Mouse (Mus musculus): ENCODE measurements at regions not wholly inside any gene's neighbourhood (a gene's known extent, or its start where the extent isn't known, plus 50 kb on each side); places are given as distances from the start of the nearest gene placed in this dataset.

- no peak for DNase-seq (ENCODE audit: extremely low spot score, low read depth, low spot score)
Observed at GRCm38 (mm10) chr12:92509494-92509893, 660.5 kb upstream of the Sel1l start.

GRCm38 (mm10) chr12:92508796-92509489, 660.0 kb upstream of the Sel1l start:
- no peak for DNase-seq (ENCODE audit: extremely low spot score, low read depth, low spot score)

- no peak for DNase-seq (ENCODE audit: extremely low spot score, low read depth, low spot score)
Observed at GRCm38 (mm10) chr12:92483984-92484383, 635.0 kb upstream of the Sel1l start.

DNA sequence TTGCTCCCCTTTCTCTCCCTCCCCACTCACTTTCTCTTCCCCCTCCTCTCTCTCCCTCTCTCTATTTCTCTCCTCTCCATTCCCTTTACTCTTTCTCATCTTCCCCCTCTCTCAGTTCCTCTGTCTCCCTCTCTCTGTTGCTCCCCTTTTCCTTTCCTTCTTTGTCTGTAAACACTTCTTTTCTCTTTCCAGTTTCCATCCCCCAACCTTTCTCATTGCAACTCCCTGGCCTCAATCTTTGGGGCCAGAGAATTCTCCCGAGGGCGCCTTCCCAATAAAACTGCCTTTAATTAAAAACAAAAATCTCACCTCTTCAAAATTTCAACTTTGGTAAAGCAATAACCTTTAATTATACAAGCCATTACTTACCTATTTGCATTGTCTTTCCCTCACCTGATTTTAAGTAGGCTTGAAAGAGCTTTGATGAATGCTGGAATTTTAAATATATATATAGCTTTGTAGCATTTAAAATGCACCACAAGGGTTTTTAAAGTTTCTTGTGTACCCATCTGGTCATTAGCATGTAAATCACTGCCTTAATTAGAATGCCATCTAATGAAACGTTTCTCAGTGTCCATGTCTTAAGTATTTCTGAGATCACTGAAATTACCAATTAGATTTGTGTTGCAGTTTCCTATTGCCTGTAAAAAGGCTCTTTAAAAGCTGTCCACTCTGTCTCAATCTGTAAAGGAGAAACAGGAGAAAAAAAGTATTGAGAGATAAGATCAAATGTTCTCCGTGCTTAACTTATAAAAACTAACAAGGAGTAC, 625.5 kb upstream of the Sel1l start:
- DNase-seq (ENCODE audit: extremely low spot score, low read depth, low spot score), result no peak

GRCm38 (mm10) chr12:92451110-92451818, 602.3 kb upstream of the Sel1l start:
- no peak for DNase-seq (ENCODE audit: extremely low spot score, low read depth, low spot score)

DNA sequence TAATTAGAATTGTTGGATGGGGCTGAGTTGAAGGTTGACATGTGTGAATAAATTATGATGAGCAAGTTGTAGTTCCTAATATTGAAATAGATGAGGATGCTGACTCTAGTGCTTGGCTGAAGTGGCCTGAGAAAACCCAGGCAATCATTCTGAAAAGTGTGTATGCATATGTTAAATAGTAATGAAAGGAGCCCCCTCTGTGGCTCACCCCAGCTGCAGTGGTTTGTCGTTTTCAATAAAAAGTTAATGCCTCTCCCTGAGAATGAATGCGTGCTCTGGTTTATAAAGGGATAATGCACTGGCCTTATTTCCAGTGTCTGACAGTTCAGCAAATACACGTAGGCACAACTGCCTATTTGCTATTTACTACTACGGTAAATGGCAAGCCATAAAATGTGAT, 569.5 kb upstream of the Sel1l start:
- DNase-seq (ENCODE audit: extremely low spot score, low read depth, low spot score), result no peak

DNA sequence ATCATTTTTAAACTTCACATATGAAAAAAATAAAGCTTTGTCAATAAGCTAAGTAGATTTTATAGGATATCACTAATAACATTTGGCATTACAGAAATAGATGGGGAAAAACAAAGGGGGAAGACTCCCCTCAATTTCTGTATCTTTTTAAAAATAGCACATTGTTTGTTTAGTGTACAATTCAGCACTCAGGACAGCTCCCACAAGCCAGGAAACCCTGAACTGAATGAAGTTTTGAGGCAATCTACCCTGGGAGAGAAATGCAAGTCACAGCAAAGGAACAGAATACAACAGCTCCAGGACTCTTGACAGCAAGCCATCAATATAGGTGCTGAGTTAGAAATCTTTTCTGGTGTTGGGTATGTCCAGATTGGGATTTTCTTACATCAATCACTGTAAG, 556.5 kb upstream of the Sel1l start:
- DNase-seq (ENCODE audit: extremely low spot score, low read depth, low spot score), result peak; percentile 16

- no peak for DNase-seq (ENCODE audit: extremely low spot score, low read depth, low spot score)
Observed at GRCm38 (mm10) chr12:92400987-92401386, 552.0 kb upstream of the Sel1l start.

DNA sequence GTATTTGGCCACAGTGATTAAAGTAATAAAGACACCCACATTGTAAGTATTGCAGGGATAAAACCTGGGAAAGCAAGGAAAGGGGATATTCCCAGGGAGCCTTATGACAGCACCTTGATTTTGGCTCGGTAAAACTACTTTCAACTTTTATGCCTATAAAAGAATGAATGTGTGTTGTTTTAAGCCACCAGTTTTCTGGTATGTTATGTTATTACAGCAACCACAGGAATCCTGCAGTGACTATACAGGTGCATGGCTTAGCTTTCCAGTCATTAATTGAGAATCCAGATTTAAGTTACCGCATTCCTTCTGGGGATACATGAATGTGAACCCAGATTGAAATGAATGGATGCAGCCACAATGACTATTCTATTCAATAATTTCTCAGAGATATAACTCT, 537.2 kb upstream of the Sel1l start:
- DNase-seq (ENCODE audit: extremely low spot score, low read depth, low spot score), result no peak

DNA sequence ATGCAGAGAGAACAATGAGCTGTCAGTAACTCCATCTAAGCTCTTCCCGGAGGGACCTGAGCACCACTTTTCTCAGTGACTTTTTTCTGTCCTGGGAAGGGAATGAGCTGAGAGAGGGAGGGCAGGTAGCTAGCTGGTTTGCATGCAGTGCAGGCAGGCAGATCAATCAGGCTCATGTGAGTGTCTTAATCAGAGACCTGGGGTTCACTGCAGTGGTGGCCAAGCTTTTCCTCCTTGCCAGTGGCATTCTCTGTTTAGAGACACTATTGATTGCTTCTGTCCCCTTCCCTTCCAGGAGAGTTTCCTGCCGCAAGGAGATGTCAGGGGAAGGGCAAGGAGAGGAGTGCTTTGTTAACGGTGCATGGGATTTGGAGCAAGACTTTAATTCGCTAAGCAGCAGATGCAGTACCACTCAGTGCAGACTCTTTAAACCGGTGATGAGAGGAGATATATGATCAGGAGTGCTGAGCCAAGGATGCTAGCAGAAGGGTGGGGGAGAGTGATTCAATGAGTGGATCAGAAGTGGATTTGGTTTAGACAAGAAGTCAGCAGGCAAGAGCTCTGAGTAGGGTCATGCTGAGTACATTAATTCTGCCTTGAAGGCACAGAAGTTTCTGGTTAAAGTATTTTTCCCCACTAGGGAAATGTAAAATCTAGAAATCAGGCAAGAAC, 535.4 kb upstream of the Sel1l start:
- DNase-seq (ENCODE audit: extremely low spot score, low read depth, low spot score), result no peak

DNA sequence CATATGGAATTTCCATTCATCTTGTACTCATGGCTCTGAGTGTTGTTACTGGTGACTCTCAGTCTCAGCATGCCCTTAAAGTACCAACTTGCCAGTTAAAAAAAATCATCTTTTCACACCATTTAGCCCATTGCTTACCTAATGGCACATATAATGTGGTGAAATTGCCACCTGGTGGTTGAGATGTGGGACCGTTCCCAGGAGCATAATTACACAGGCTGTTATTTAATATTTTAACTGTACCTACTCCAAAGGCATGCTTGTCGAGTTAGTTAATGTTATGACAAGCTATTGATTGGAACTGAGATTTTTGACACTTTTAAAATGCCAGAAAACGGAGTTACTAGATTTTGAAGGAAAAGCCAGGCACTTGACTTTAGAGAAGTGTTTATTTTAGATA, 530.2 kb upstream of the Sel1l start:
- DNase-seq (ENCODE audit: extremely low spot score, low read depth, low spot score), result no peak

GRCm38 (mm10) chr12:92365926-92366325, 517.0 kb upstream of the Sel1l start:
- no peak for DNase-seq (ENCODE audit: extremely low spot score, low read depth, low spot score)

GRCm38 (mm10) chr12:92353386-92354257, 504.7 kb upstream of the Sel1l start:
- DNase-seq (ENCODE audit: extremely low spot score, low read depth, low spot score), result no peak

DNA sequence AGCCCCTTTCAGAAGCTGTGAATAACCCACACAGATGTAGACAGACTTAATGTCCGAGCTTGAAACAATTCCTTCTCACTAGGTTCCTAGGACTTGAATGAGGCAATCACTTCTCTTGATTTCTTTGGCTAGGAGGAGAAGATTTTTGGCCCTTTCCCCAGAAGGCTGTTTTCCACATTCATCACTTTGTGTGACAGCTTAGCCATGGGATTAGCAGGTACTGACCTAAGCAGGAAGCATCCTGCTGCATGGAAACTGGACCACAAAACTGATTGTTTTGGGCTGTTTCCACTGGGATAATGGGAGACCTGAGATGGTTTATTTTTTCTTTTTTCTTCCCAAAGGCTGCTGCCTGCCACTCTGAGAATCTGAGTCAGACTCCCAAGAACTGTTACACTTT, 469.3 kb upstream of the Sel1l start:
- DNase-seq (ENCODE audit: extremely low spot score, low read depth, low spot score), result no peak

GRCm38 (mm10) chr12:92317609-92318008, 468.7 kb upstream of the Sel1l start:
- no peak for DNase-seq (ENCODE audit: extremely low spot score, low read depth, low spot score)

GRCm38 (mm10) chr12:92316285-92316684, 467.3 kb upstream of the Sel1l start:
- DNase-seq (ENCODE audit: extremely low spot score, low read depth, low spot score), result no peak

DNA sequence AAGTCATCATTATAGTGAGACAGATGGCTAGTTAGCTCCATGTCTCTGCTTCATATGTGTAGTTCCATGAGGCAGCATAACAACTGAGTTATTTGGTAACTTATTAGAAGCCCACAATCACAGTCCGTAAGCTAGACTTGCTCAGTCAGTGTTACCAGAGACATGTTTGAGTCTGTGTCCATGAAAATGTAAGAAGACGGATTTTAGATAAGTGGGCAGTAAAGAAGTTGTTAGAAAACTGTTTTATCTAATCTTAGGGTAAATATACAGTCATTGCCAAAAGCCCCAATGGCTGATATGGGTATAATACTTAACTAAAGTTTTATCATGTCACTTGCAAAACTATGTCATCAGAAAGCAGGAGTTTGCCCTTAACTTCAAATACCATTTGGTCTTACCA, 466.9 kb upstream of the Sel1l start:
- DNase-seq (ENCODE audit: extremely low spot score, low read depth, low spot score), result no peak

DNA sequence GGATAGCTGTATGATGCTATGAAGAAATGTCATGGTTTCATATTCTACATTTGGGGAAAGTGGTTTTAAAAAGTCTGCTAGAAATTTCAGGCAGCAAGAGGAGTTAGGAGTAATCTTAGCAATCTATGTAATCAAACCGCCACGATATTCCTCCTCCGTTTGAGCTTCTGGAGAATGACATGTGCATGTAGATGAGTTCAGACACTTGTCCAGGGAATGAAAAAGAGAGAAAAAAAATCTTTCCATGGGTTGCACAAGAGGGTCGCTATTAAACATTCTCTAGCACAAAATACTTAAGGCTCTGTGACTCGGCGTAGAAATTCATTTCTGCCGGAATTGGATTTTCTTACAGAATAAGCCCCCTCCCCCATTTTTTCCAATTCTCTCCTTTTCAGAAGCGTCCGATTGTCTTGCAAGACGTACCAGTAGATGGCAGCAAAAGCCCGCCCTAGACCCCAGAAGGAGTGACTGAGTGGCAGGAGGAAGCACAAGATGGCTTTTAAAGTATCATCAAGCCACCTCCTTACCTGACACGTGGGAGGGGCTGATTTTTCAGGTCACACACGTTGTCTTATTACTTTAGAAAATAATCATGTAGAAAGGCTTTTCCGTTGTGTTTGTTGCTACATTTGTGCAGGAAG, 454.1 kb upstream of the Sel1l start:
- DNase-seq (ENCODE audit: extremely low spot score, low read depth, low spot score), result no peak

DNA sequence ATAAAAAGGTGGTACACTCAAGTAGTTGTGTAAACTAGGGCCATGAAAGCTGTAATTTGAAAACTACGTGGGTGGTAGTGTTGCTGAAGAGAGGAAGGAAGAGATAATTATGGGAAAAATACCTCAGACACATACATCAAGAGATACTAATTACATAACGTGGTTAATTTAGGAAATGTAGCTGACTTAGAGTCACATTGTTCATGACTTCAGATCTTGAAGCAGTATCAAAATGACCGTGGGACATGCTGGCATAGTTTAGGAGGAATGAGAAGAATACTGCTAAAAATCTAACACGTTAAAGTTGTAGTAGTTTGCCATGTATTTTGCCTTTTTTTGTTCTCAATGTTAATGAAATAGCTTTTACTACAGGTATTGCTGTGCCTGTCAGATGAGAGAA, 445.9 kb upstream of the Sel1l start:
- DNase-seq (ENCODE audit: extremely low spot score, low read depth, low spot score), result no peak

DNA sequence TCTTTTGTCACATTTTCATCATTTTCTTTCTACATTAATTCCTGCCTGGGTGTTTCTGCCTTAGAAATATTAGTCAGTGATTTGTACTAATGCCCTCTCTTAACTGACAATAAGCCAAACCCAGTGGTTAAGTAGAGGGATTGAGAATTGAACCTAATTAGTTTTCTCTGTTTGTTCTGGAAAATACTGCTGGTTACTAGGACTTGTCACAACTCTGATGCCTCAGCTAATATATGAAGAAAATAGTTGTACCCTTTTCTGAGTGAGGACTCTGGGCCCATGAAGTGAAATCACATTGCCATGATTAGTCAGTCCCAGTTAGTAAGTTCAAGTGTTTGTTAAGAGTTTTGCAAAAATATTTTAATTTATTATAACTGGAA, 444.4 kb upstream of the Sel1l start:
- no peak for DNase-seq (ENCODE audit: extremely low spot score, low read depth, low spot score)

Measured in hindlimb bud, embryonic 11.5 days (tissue).